Mouse (Mus musculus) heart, adult 8-10 months (tissue): Measurements from ENCODE around the gene Jtb. TPM values are rescaled to one million over a fixed set of nuclear protein-coding genes. Genes with fewer than 3 reads are reported as not detected.
"Not testable (repeated sequence)": the region's sequence is repeated elsewhere in the genome, so short reads cannot be mapped to it uniquely, and the experiment has no call there.

ENCODE experiments used
- DNase-seq: peaks from one replicate; pipeline ENCODE4 v3.0.0; 2022; ENCODE audit warnings: low spot score
- total RNA-seq, 4 experiments: library from RNA; stranded (reverse); gene quantifications; 2 replicates each; pipeline ENCODE4 v1.2.4; 2022

Gene Jtb
- total RNA-seq, 4 experiments from 2014 or later = 40.2 to 51.1 (median 42.2) TPM

- DNase-seq = no peak
Measured at GRCm38 (mm10) chr3:90222941-90223340, 8.5 kb upstream of the Jtb start.

- DNase-seq = no peak
Measured at GRCm38 (mm10) chr3:90224331-90224730, 7.1 kb upstream of the Jtb start.

- DNase-seq = no peak
Measured at GRCm38 (mm10) chr3:90231075-90231474, 322 bp upstream of the Jtb start.

- no peak for DNase-seq
Measured at GRCm38 (mm10) chr3:90241251-90241650, 9.9 kb downstream of the Jtb start.

- DNase-seq = no peak
Measured at GRCm38 (mm10) chr3:90241669-90242358, 10.4 kb downstream of the Jtb start.

GRCm38 (mm10) chr3:90242984-90243775 lies 11.8 kb downstream of the Jtb start, which contains the start of gene Creb3l4:
Gene Creb3l4, minus strand, starts transcription at chr3:90243512.
- DNase-seq = peak; percentile 32

GRCm38 (mm10) chr3:90245406-90245805 lies 14.0 kb downstream of the Jtb start:
- no peak for DNase-seq

- no peak for DNase-seq
Measured at GRCm38 (mm10) chr3:90247630-90247959, 16.2 kb downstream of the Jtb start.

GRCm38 (mm10) chr3:90247960-90248745 lies 16.8 kb downstream of the Jtb start, which contains the start of gene Slc39a1:
Gene Slc39a1, plus strand, starts transcription at chr3:90248172.
- peak; percentile 96 for DNase-seq

GRCm38 (mm10) chr3:90248746-90249100 lies 17.3 kb downstream of the Jtb start:
- peak; percentile 55 for DNase-seq

GRCm38 (mm10) chr3:90250791-90251190 lies 19.4 kb downstream of the Jtb start:
- DNase-seq = no peak

- not testable (repeated sequence) for DNase-seq
Measured at GRCm38 (mm10) chr3:90251731-90252226, 20.4 kb downstream of the Jtb start.

- not testable (repeated sequence) for DNase-seq
Measured at GRCm38 (mm10) chr3:90252659-90253058, 21.3 kb downstream of the Jtb start.

GRCm38 (mm10) chr3:90253174-90253573 lies 21.8 kb downstream of the Jtb start:
- not testable (repeated sequence) for DNase-seq

- DNase-seq = peak; percentile 98
Measured at GRCm38 (mm10) chr3:90253653-90254418, 22.4 kb downstream of the Jtb start, which contains the start of gene Crtc2. Gene Crtc2, plus strand, starts transcription at chr3:90254163.

- DNase-seq = no peak
Measured at GRCm38 (mm10) chr3:90254419-90255193, 23.2 kb downstream of the Jtb start.

GRCm38 (mm10) chr3:90255194-90255565 lies 23.8 kb downstream of the Jtb start:
- no peak for DNase-seq

- DNase-seq = no peak
Measured at GRCm38 (mm10) chr3:90255784-90256353, 24.5 kb downstream of the Jtb start.

- no peak for DNase-seq
Measured at GRCm38 (mm10) chr3:90256731-90257530, 25.5 kb downstream of the Jtb start.
